Mouse (Mus musculus) thymus, adult 2 months (tissue): ENCODE measurements around the gene St6galnac3.

Source experiments
- CTCF ChIP-seq: fragments of 200-500 bp; IDR thresholded peaks from 2 replicates; pipeline ENCODE4 v1.5.1; 2012; ENCODE audit warnings: mild to moderate bottlenecking, control low read depth, low read length, moderate library complexity, borderline replicate concordance; ENCODE audit not compliant: control insufficient read depth, poor library complexity, insufficient read depth; ENCODE audit errors: extremely low read depth
- POLR2A ChIP-seq: fragments of 200-500 bp; IDR thresholded peaks from 2 replicates; pipeline ENCODE4 v1.6.1; 2012; ENCODE audit warnings: mild to moderate bottlenecking, low read length, control low read depth, moderate library complexity; ENCODE audit not compliant: control insufficient read depth, poor library complexity, insufficient read depth; ENCODE audit errors: extremely low read depth

GRCm38 (mm10) chr3:153472583-153473471, 252.1 kb downstream of the St6galnac3 start:
- TF ChIP-seq POLR2A (no peak), CTCF (no peak)
